Mouse (Mus musculus) megakaryocyte-erythroid progenitor cell, adult 5-6 weeks (primary cell): ENCODE measurements around the gene Kansl2. TPM values are rescaled to one million over a fixed set of nuclear protein-coding genes. Genes with fewer than 3 reads are reported as not detected.

Experiments used
- total RNA-seq, 2 experiments: library from RNA; stranded (forward) in 1 of 2; stranded (reverse) in 1 of 2; fragments of 200-1000, 215-1000 nt in 1 of 2; fragments of >200 nt in 1 of 2; fragmentation: Nextera tagmentation in 1 of 2; gene quantifications; 2 replicates each; pipeline ENCODE4 v1.2.3; 2014 to 2017

Kansl2 gene
- total RNA-seq, 2 experiments from 2014 or later = 54.4 to 73.0 TPM

Other genes starting within 250 kb of the Kansl2 start
- not detected in 2 replicates for gene Zfp641, start 238.1 kb downstream of the Kansl2 start, total RNA-seq (2014; fragmentation: Nextera tagmentation)
- not detected in 2 replicates for gene Zfp641, start 238.1 kb downstream of the Kansl2 start, total RNA-seq (2017)
- gene Olfr285, start 216.9 kb downstream of the Kansl2 start, total RNA-seq (2014; fragmentation: Nextera tagmentation) = not detected in 2 replicates
- gene Olfr285, start 216.9 kb downstream of the Kansl2 start, total RNA-seq (2017) = not detected in 2 replicates
- gene Olfr284, start 193.3 kb downstream of the Kansl2 start, total RNA-seq (2014; fragmentation: Nextera tagmentation) = not detected in 2 replicates
- not detected in 2 replicates for gene Olfr284, start 193.3 kb downstream of the Kansl2 start, total RNA-seq (2017)
- not detected in 2 replicates for gene Olfr283, start 153.3 kb downstream of the Kansl2 start, total RNA-seq (2014; fragmentation: Nextera tagmentation)
- gene Olfr283, start 153.3 kb downstream of the Kansl2 start, total RNA-seq (2017) = not detected in 2 replicates
- not detected in 2 replicates for gene Olfr282, start 103.0 kb downstream of the Kansl2 start, total RNA-seq (2014; fragmentation: Nextera tagmentation)
- gene Olfr282, start 103.0 kb downstream of the Kansl2 start, total RNA-seq (2017) = not detected in 2 replicates
- gene Olfr281, start 81.7 kb downstream of the Kansl2 start, total RNA-seq (2014; fragmentation: Nextera tagmentation) = not detected in 2 replicates
- not detected in 2 replicates for gene Olfr281, start 81.7 kb downstream of the Kansl2 start, total RNA-seq (2017)
- not detected in 2 replicates for gene OR5BS1P, start 64.4 kb downstream of the Kansl2 start, total RNA-seq (2014; fragmentation: Nextera tagmentation)
- not detected in 2 replicates for gene OR5BS1P, start 64.4 kb downstream of the Kansl2 start, total RNA-seq (2017)
- gene Lalba, start 51.5 kb downstream of the Kansl2 start, total RNA-seq (2014; fragmentation: Nextera tagmentation) = not detected in 2 replicates
- gene Lalba, start 51.5 kb downstream of the Kansl2 start, total RNA-seq (2017) = not detected in 2 replicates
- not detected in 2 replicates for gene Olfr279, start 41.9 kb downstream of the Kansl2 start, total RNA-seq (2014; fragmentation: Nextera tagmentation)
- gene Olfr279, start 41.9 kb downstream of the Kansl2 start, total RNA-seq (2017) = not detected in 2 replicates
- 66.8 and 70.7 TPM in 2 replicates for gene Ccnt1, start 36.7 kb upstream of the Kansl2 start, total RNA-seq (2014; fragmentation: Nextera tagmentation)
- 80.8 and 88.3 TPM in 2 replicates for gene Ccnt1, start 36.7 kb upstream of the Kansl2 start, total RNA-seq (2017)
- gene 4930415O20Rik, start 36.7 kb upstream of the Kansl2 start, total RNA-seq (2014; fragmentation: Nextera tagmentation) = not detected in 2 replicates
- gene 4930415O20Rik, start 36.7 kb upstream of the Kansl2 start, total RNA-seq (2017) = not detected in 2 replicates
- gene Adcy6, start 75.8 kb upstream of the Kansl2 start, total RNA-seq (2014; fragmentation: Nextera tagmentation) = 55.8 and 57.2 TPM in 2 replicates
- gene Adcy6, start 75.8 kb upstream of the Kansl2 start, total RNA-seq (2017) = 28.8 and 45.9 TPM in 2 replicates
- gene Cacnb3, start 96.6 kb upstream of the Kansl2 start, total RNA-seq (2014; fragmentation: Nextera tagmentation) = not detected in 2 replicates
- gene Cacnb3, start 96.6 kb upstream of the Kansl2 start, total RNA-seq (2017) = not detected in 2 replicates
- gene Ddx23, start 128.6 kb upstream of the Kansl2 start, total RNA-seq (2014; fragmentation: Nextera tagmentation) = 79.8 and 96.4 TPM in 2 replicates
- 152 and 181 TPM in 2 replicates for gene Ddx23, start 128.6 kb upstream of the Kansl2 start, total RNA-seq (2017)
- 0.64 TPM in 1 of 2 replicates, not detected in the other for gene Rnd1, start 143.2 kb upstream of the Kansl2 start, total RNA-seq (2014; fragmentation: Nextera tagmentation)
- gene Rnd1, start 143.2 kb upstream of the Kansl2 start, total RNA-seq (2017) = 0.61 TPM in 1 of 2 replicates, not detected in the other
- gene Ccdc65, start 173.9 kb upstream of the Kansl2 start, total RNA-seq (2014; fragmentation: Nextera tagmentation) = not detected in 2 replicates
- not detected in 2 replicates for gene Ccdc65, start 173.9 kb upstream of the Kansl2 start, total RNA-seq (2017)
- gene Fkbp11, start 193.9 kb upstream of the Kansl2 start, total RNA-seq (2014; fragmentation: Nextera tagmentation) = 5.5 and 6.1 TPM in 2 replicates
- gene Fkbp11, start 193.9 kb upstream of the Kansl2 start, total RNA-seq (2017) = 5.8 and 6.9 TPM in 2 replicates
- gene Arf3, start 228.9 kb upstream of the Kansl2 start, total RNA-seq (2014; fragmentation: Nextera tagmentation) = 22.5 and 23.2 TPM in 2 replicates
- 16.9 and 22.1 TPM in 2 replicates for gene Arf3, start 228.9 kb upstream of the Kansl2 start, total RNA-seq (2017)
- gene Wnt10b, start 243.9 kb upstream of the Kansl2 start, total RNA-seq (2014; fragmentation: Nextera tagmentation) = not detected in 2 replicates
- not detected in 2 replicates for gene Wnt10b, start 243.9 kb upstream of the Kansl2 start, total RNA-seq (2017)